Mouse (Mus musculus) lung, adult 2 months (tissue): ENCODE measurements around the gene Gm28729. TPM values are rescaled to one million over a fixed set of nuclear protein-coding genes. Genes with fewer than 3 reads are reported as not detected.
A peak's percentile ranks its signal among the peaks of the same experiment; 100 is the strongest.

Experiments
- DNase-seq: peaks from one replicate; pipeline ENCODE4 v3.0.0; 2022
- H3K4me1 ChIP-seq: fragments of 200-500 bp; 2 replicates; pipeline ENCODE4 v1.6.1; 2011; ENCODE audit warnings: low read length; ENCODE audit not compliant: control insufficient read depth, insufficient read depth
- H3K4me3 ChIP-seq: fragments of 200-500 bp; replicated peaks from 2 replicates; pipeline ENCODE3; 2011; ENCODE audit warnings: low read depth, mild to moderate bottlenecking, control low read depth, low read length; ENCODE audit errors: extremely low read depth
- CTCF ChIP-seq: fragments of 200-500 bp; IDR thresholded peaks from 2 replicates; pipeline ENCODE4 v1.5.1; 2011; ENCODE audit warnings: mild to moderate bottlenecking, low read length, control low read depth; ENCODE audit not compliant: insufficient read depth
- POLR2A ChIP-seq: fragments of 200-500 bp; IDR thresholded peaks from 2 replicates; pipeline ENCODE4 v1.6.1; 2011; ENCODE audit warnings: low read depth, mild to moderate bottlenecking, control low read depth, low read length, borderline replicate concordance; ENCODE audit errors: extremely low read depth
- WGBS: fragments of 180-500 bp; shearing (Covaris S2); methylation state at CpG from one replicate; pipeline ENCODE4 v1.1.7; 2018; 5-methylcytosine and 5-hydroxymethylcytosine counted together
- polyA plus RNA-seq: library from polyadenylated mRNA; depleted of rRNA; stranded (reverse); fragments of >200 nt; gene quantifications from 2 replicates; pipeline ENCODE4 v1.2.3, GENCODE M21; 2012; rRNA removed

Gene Gm28729
- 2.2 and 2.8 TPM in 2 replicates for polyA plus RNA-seq

DNA sequence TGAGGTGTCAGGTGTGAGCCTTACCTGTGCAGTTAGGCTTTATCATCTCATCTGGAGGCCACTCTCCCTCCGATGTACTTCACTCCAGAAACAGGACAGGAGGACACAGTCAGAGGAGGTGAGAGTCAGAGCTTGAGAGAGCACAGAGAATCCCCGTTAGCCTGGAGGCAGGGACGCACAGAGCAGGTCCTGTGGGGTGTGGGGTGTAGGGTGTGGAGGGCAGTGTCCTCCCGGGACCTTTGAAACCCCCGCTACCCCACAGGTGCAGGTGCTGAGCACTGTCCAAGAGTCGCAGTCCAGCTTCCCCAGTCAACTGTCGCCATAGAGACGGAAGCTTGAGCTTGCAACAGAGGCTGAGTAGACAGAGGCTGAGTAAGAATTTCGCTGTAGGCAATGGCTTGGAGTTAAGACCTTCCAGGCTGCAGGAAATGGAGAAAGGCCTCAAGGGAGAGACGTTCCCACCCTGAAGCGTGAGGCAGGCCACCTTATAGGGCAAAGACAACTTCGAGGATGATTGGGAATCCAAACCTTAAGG lies at the start of gene Gm28729:
TSS of gene Gm28729 (minus strand) at position 293 of the 535 bp plus-strand sequence.
- WGBS: 43% methylated on average over 12 of the region's 12 CpGs
- no peak for DNase-seq
- TF ChIP-seq POLR2A (no peak), CTCF (no peak)
- Histone ChIP-seq H3K4me1 (no peaks in the 10 kb centered on the region), H3K4me3 (no peak within 1 kb of the TSS)

GRCm38 (mm10) chr9:96573252-96573651 lies 48.2 kb upstream of the Gm28729 start:
- no peak for TF ChIP-seq POLR2A
- TF ChIP-seq CTCF: peak; percentile 55; the same call in 1 of the 2 replicates
- DNase-seq: no peak
- 3% methylated on average over 1 of the region's 1 CpGs for WGBS

DNA sequence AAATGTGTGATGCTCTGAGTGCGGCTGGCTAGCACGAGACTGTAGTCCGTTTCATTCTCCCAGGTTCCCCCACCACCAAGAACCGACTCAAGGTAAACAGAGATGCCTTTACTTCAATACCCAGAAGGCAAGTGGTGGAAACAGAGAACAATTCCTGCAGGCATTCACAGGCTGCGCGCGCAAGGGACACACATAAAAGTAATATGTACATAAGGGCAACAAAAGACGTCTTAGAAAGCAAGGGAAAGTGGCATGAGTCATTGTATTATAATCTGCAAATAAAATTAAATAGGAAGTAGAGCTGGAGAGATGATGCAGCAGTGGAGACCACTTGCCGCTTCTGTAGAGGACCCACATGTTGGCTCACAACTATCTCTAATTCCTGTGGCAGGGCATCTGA lies 47.7 kb upstream of the Gm28729 start:
- H3K4me1 ChIP-seq: no peaks in the 10 kb centered on the region
- no peak overlapping the region for H3K4me3 ChIP-seq
- TF ChIP-seq POLR2A: no peak
- TF ChIP-seq CTCF: no peak
- no peak for DNase-seq
- 79% methylated on average over 9 of the region's 9 CpGs for WGBS

More at GRCm38 (mm10) chr9:96573252-96573651, 48.2 kb upstream of the Gm28729 start:
- H3K4me3 ChIP-seq: no peak overlapping the region
- no peaks in the 10 kb centered on the region for H3K4me1 ChIP-seq

- H3K4me1 ChIP-seq: no peaks in the 10 kb centered on the region
- H3K4me3 ChIP-seq: no peak overlapping the region
- 77% methylated on average over 8 of the region's 8 CpGs for WGBS
- no peak for DNase-seq
- TF ChIP-seq CTCF (no peak), POLR2A (no peak)
These were observed 41.5 kb upstream of the Gm28729 start for GRCm38 (mm10) chr9:96566470-96566996.

DNA sequence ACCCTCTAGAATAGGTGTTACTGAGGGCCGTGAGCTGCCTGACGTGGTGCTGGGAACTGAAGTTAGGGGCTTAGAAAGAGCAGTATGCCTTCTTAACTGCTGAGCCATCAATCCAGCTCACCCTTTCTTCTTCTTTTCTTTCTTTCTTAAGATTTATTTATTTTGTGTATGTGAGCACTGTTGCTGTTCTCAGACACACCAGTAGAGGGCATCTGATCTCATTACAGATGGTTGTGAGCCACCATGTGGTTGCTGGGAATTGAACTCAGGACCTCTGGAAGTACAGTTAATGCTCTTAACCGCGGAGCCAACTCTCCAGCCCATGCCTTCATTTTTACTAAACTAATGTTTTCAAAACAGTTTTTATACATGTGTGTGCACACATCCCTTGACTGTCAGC lies 38.4 kb upstream of the Gm28729 start:
- DNase-seq: no peak
- Histone ChIP-seq H3K4me1 (no peaks in the 10 kb centered on the region), H3K4me3 (no peak overlapping the region)
- TF ChIP-seq CTCF (no peak), POLR2A (no peak)
- 98% methylated on average over 4 of the region's 4 CpGs for WGBS

- 73% methylated on average over 6 of the region's 6 CpGs for WGBS
- no peak for TF ChIP-seq CTCF
- TF ChIP-seq POLR2A: no peak
These were observed 34.1 kb upstream of the Gm28729 start for GRCm38 (mm10) chr9:96559148-96559547.

GRCm38 (mm10) chr9:96558594-96558993 lies 33.5 kb upstream of the Gm28729 start:
- no peak for TF ChIP-seq POLR2A
- TF ChIP-seq CTCF: no peak
- H3K4me3 ChIP-seq: no peak overlapping the region
- WGBS: 85% methylated on average over 1 of the region's 1 CpGs
- no peaks in the 10 kb centered on the region for H3K4me1 ChIP-seq
- DNase-seq: no peak

More at GRCm38 (mm10) chr9:96559148-96559547, 34.1 kb upstream of the Gm28729 start:
- DNase-seq: no peak
- no peaks in the 10 kb centered on the region for H3K4me1 ChIP-seq
- no peak overlapping the region for H3K4me3 ChIP-seq

GRCm38 (mm10) chr9:96554095-96554494 lies 29.0 kb upstream of the Gm28729 start:
- no peak overlapping the region for H3K4me3 ChIP-seq
- TF ChIP-seq CTCF (0 out of 2 replicates have a peak, but pooled peaks have one; percentile 15), POLR2A (no peak)
- H3K4me1 ChIP-seq: no peaks in the 10 kb centered on the region
- no peak for DNase-seq
- 78% methylated on average over 1 of the region's 1 CpGs for WGBS

DNA sequence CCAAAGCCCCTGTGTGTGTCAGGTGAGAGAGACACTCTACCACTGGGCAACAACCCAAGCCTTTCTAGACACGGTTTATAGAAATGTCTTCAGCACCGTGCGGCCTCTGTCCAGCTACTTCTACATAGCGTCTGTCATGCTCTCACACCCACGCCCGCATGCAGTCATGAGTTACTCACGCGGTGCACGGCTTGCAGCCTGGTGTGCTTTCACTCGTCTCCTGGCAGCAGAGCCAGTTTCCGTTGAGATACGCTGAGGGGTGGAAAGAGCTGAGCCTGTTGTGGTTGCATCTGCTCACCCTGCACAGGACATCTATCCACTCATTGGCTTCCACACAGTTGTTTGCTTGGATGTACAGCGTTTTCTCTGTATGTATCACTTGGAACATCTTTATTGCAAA lies 20.3 kb upstream of the Gm28729 start:
- Histone ChIP-seq H3K4me1 (no peaks in the 10 kb centered on the region), H3K4me3 (no peak overlapping the region)
- WGBS: 85% methylated on average over 13 of the region's 13 CpGs
- no peak for DNase-seq
- TF ChIP-seq POLR2A (no peak), CTCF (no peak)

DNA sequence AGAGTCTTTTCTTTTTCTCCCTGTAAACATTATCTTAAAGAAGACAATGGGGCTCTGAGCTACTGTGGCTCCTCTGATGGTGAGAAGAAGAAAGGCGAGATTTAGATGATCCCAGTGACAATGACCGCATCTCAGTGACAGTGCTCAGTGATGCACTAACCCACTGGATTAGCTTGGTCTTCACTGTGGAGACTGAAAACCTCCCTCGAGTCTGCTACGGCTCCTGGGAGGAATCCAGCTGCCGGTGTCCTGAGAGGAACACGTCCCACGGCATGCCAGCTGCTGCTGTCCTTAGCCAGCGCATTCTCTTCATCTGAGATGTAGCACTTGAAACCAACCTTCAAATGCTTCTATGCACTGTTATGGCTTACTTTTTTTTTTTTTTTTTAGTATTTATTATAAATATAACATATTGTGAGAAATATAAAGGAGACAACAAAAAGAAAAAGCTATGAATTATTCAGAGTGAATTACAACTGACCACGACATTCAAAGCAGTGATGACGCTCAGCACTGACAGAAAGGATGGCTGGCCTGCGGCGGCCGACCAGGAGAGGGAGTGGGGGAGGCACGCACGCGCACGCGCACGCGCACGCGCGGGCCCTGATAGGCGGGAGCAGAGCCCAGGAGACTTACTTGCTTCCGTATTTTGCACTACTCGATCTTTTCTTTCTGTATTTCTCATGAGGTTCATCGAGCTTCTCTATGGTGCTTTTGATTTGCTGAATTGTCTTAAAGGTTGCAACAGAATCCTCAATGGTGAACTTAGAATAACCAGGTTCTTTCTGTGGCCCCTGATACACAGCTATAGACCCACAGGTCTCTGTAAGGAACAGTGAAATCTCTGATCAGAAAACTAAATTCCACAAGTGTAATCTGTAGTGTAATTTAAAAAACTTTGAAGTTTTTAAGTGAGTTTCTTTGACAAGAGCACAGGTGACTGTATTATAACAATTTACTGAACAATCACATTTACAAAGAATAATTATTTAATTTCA lies 18.9 kb upstream of the Gm28729 start:
- WGBS: 37% methylated on average over 27 of the region's 27 CpGs
- no peak for DNase-seq
- H3K4me1 ChIP-seq: no peaks in the 10 kb centered on the region
- TF ChIP-seq POLR2A: no peak
- TF ChIP-seq CTCF: 0 out of 2 replicates have a peak, but pooled peaks have one; percentile 24
- no peak overlapping the region for H3K4me3 ChIP-seq
